Mouse (Mus musculus) liver, embryonic 15.5 days (tissue): ENCODE results near the gene 1700016H13Rik. TPM values are rescaled to one million over a fixed set of nuclear protein-coding genes. Genes with fewer than 3 reads are reported as not detected.

Experiments
- ATAC-seq: fragments of 200-750 bp; cut with Nextera tagmentation; 2 replicates; pipeline ENCODE4 v1.8.0; 2017; ENCODE audit warnings: moderate number of reproducible peaks, mild to moderate bottlenecking, moderate library complexity; ENCODE audit not compliant: insufficient read depth
- H3K27ac ChIP-seq: fragments of 300-500 bp; sonication (generic); replicated peaks from 2 replicates; pipeline ENCODE4 v1.5.1; 2015; ENCODE audit warnings: mild to moderate bottlenecking, inconsistent platforms
- H3K27me3 ChIP-seq: fragments of 300-500 bp; sonication (generic); 2 replicates; pipeline ENCODE4 v1.6.1; 2015; ENCODE audit warnings: mild to moderate bottlenecking, inconsistent platforms
- H3K36me3 ChIP-seq: fragments of 300-500 bp; sonication (generic); replicated peaks from 2 replicates; pipeline ENCODE4 v1.6.1; 2015; ENCODE audit warnings: moderate library complexity, mild to moderate bottlenecking, inconsistent platforms
- H3K4me1 ChIP-seq: fragments of 300-500 bp; sonication (generic); replicated peaks from 2 replicates; pipeline ENCODE4 v1.6.1; 2015; ENCODE audit warnings: inconsistent platforms
- H3K4me2 ChIP-seq: fragments of 300-500 bp; sonication (generic); 2 replicates; pipeline ENCODE4 v1.6.1; 2015; ENCODE audit warnings: moderate library complexity, mild to moderate bottlenecking, inconsistent platforms
- H3K4me3 ChIP-seq: fragments of 300-500 bp; sonication (generic); replicated peaks from 2 replicates; pipeline ENCODE4 v1.5.1; 2015; ENCODE audit warnings: mild to moderate bottlenecking, inconsistent platforms
- H3K9ac ChIP-seq: fragments of 300-500 bp; sonication (generic); 2 replicates; pipeline ENCODE4 v1.6.1; 2015; ENCODE audit warnings: moderate library complexity, mild to moderate bottlenecking, inconsistent platforms
- H3K9me3 ChIP-seq: fragments of 300-500 bp; sonication (generic); replicated peaks from 2 replicates; pipeline ENCODE4 v1.6.1; 2016; ENCODE audit warnings: inconsistent platforms
- WGBS: fragments of 180-500 bp; shearing (Covaris S2); methylation state at CpG from one replicate; pipeline ENCODE4 v1.1.7; 2015; ENCODE audit warnings: mixed read lengths; ENCODE audit not compliant: insufficient replicate concordance; 5-methylcytosine and 5-hydroxymethylcytosine counted together
- polyA plus RNA-seq: library from polyadenylated mRNA; unstranded; fragments of >200 nt; fragmentation: Nextera tagmentation; extraction: Ambion mirVana; gene quantifications from 2 replicates; pipeline ENCODE4 v1.2.1, GENCODE M21; 2015

1700016H13Rik gene
- polyA plus RNA-seq, 1 experiment from 2014 or later, result not detected

DNA sequence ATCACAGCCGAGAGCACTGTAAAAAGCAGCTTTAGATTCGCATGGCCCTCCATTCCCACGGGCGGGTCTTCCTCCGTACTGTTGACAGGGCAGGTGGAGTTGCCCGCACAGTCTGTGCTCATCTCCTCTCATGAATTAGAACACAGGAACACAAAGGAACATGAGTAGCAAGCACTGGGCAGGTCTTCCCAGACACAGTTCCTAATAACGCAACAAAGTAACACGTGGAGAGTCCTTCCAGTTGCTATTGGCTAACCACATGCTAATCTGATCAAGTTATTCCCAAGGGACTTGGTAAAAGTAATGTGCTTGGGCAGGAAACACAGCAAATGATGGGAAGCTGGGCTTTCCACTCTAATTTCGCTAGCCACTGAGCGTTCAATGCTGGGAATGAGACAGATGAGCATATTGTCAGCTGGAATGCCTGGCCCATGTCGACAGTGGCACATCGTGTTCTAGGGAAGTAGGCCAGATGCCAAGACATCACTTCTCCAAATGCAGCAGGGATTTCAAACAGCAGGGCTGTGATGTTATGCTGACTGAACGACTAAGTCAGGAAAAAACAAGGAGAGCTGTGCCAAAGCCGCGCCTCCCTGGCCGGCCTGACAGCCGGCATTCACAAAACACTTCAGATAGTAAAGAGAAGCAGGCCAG, 26.6 kb downstream of the 1700016H13Rik start, which contains the start of gene Slc10a6:
Slc10a6 (minus strand) TSS at position 293 of the 654 bp plus-strand sequence.
- H3K4me2 ChIP-seq, result no peak within 1 kb of the TSS
- WGBS, result 58% methylated on average over 17 of the region's 17 CpGs
- H3K9me3 ChIP-seq, result no peaks in the 10 kb centered on the region
- H3K27ac ChIP-seq, result no peak within 1 kb of the TSS
- no peak within 1 kb of the TSS for H3K4me3 ChIP-seq
- H3K9ac ChIP-seq, result no peak within 1 kb of the TSS
- H3K27me3 ChIP-seq, result no peaks in the 10 kb centered on the region
- H3K36me3 ChIP-seq, result no peaks in the 10 kb centered on the region
- no peak for ATAC-seq
- H3K4me1 ChIP-seq, result no peaks in the 10 kb centered on the region

- Histone ChIP-seq H3K9ac (no peak overlapping the region), H3K4me3 (no peak overlapping the region), H3K27me3 (no peaks in the 10 kb centered on the region), H3K4me2 (no peak overlapping the region), H3K4me1 (no peaks in the 10 kb centered on the region), H3K36me3 (no peaks in the 10 kb centered on the region), H3K9me3 (no peaks in the 10 kb centered on the region), H3K27ac (no peak overlapping the region)
- WGBS, result 56% methylated on average over 6 of the region's 6 CpGs
- ATAC-seq, result no peak
These were observed 27.3 kb downstream of the 1700016H13Rik start for GRCm38 (mm10) chr5:103628499-103628898.

DNA sequence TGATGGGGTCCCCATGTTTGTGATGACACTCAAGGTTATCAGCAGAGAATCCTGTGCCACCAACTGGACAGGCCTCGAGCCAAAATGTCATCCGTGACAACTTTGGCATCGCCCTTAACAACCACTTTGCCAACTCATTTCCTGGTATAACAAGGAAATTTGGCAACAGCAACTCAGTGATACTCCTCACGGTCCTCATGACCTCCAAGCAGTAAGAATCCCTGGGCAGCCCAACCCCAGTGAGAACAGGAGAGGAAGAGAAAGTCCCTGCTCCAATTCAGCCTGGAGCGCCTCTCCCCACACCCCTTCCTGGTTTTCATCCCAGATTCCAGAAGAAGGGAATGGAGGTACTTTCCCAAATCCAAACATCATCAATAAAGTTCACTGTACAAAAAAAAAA, 31.0 kb downstream of the 1700016H13Rik start:
- H3K9ac ChIP-seq, result no peak overlapping the region
- no peaks in the 10 kb centered on the region for H3K4me1 ChIP-seq
- no peaks in the 10 kb centered on the region for H3K9me3 ChIP-seq
- H3K4me3 ChIP-seq, result no peak overlapping the region
- ATAC-seq, result no peak
- H3K27me3 ChIP-seq, result no peaks in the 10 kb centered on the region
- H3K36me3 ChIP-seq, result no peaks in the 10 kb centered on the region
- no peak overlapping the region for H3K27ac ChIP-seq
- no peak overlapping the region for H3K4me2 ChIP-seq
- 52% methylated on average over 5 of the region's 5 CpGs for WGBS

GRCm38 (mm10) chr5:103622321-103622720, 33.5 kb downstream of the 1700016H13Rik start:
- no peaks in the 10 kb centered on the region for H3K36me3 ChIP-seq
- ATAC-seq, result no peak
- H3K9ac ChIP-seq, result no peak overlapping the region
- no peaks in the 10 kb centered on the region for H3K27me3 ChIP-seq
- no peaks in the 10 kb centered on the region for H3K9me3 ChIP-seq
- no peaks in the 10 kb centered on the region for H3K4me1 ChIP-seq
- no peak overlapping the region for H3K4me2 ChIP-seq
- H3K27ac ChIP-seq, result no peak overlapping the region
- WGBS, result 66% methylated on average over 5 of the region's 5 CpGs
- no peak overlapping the region for H3K4me3 ChIP-seq

GRCm38 (mm10) chr5:103620301-103620973, 35.4 kb downstream of the 1700016H13Rik start:
- no peak for ATAC-seq
- no peak overlapping the region for H3K9ac ChIP-seq
- H3K27ac ChIP-seq, result no peak overlapping the region
- no peaks in the 10 kb centered on the region for H3K36me3 ChIP-seq
- H3K4me2 ChIP-seq, result no peak overlapping the region
- no peaks in the 10 kb centered on the region for H3K27me3 ChIP-seq
- no peak overlapping the region for H3K4me3 ChIP-seq
- no peaks in the 10 kb centered on the region for H3K4me1 ChIP-seq
- H3K9me3 ChIP-seq, result no peaks in the 10 kb centered on the region
- WGBS, result 56% methylated on average over 12 of the region's 12 CpGs

GRCm38 (mm10) chr5:103617191-103617590, 38.6 kb downstream of the 1700016H13Rik start:
- ATAC-seq, result no peak
- no peaks in the 10 kb centered on the region for H3K9me3 ChIP-seq
- WGBS, result 64% methylated on average over 9 of the region's 9 CpGs

DNA sequence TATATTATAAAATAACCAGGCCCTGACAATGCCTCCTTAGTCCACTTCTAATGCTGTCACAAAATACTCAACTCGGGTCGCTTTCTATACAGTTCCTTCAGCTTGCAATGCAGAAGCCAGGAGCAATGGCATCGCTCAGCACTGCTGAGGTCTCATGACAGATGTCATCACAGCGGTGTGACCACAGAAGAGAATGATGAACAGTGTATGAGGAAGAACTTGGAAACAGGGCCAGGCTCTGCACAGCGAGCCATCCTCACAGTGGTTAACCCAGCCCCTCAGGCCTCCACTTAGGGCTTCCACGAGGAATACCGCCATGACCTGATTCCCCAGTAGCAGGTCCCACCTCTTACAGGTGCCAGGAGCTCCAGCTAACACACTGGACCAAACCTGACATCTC, 41.5 kb downstream of the 1700016H13Rik start:
- WGBS, result 52% methylated on average over 7 of the region's 7 CpGs

More at GRCm38 (mm10) chr5:103617191-103617590, 38.6 kb downstream of the 1700016H13Rik start:
- Histone ChIP-seq H3K4me1 (no peaks in the 10 kb centered on the region), H3K36me3 (no peaks in the 10 kb centered on the region), H3K9ac (no peak overlapping the region), H3K27ac (no peak overlapping the region), H3K4me2 (no peak overlapping the region), H3K4me3 (no peak overlapping the region), H3K27me3 (no peaks in the 10 kb centered on the region)

DNA sequence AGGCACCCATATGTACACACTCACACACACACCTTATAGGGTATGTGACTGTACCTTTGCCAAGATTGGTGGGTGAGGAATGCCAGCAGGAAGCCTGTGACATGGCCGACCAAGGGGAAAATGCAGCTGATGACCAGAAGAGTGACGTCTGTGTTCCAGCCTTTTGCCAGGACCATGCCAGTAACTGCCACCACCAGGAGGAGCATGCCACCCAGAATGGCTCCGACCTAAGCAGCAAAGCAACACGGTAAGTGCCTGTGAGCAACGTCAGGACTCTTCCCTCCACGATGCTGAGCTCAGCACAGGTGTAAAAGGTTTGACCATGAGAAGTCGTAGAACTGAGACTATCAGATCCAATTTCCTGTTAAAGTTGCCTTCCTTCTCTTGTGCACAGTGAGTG, 43.5 kb downstream of the 1700016H13Rik start:
- Histone ChIP-seq H3K9ac (no peak overlapping the region), H3K27ac (no peak overlapping the region), H3K36me3 (no peaks in the 10 kb centered on the region), H3K4me2 (no peak overlapping the region), H3K9me3 (no peaks in the 10 kb centered on the region), H3K27me3 (no peaks in the 10 kb centered on the region), H3K4me3 (no peak overlapping the region), H3K4me1 (no peaks in the 10 kb centered on the region)
- WGBS, result 67% methylated on average over 7 of the region's 7 CpGs
- ATAC-seq, result no peak

More for the DNA sequence above, 41.5 kb downstream of the 1700016H13Rik start:
- H3K9ac ChIP-seq, result no peak overlapping the region
- H3K27ac ChIP-seq, result no peak overlapping the region
- H3K27me3 ChIP-seq, result no peaks in the 10 kb centered on the region
- H3K4me2 ChIP-seq, result no peak overlapping the region
- H3K36me3 ChIP-seq, result no peaks in the 10 kb centered on the region
- no peak for ATAC-seq
- no peaks in the 10 kb centered on the region for H3K4me1 ChIP-seq
- no peak overlapping the region for H3K4me3 ChIP-seq
- no peaks in the 10 kb centered on the region for H3K9me3 ChIP-seq

DNA sequence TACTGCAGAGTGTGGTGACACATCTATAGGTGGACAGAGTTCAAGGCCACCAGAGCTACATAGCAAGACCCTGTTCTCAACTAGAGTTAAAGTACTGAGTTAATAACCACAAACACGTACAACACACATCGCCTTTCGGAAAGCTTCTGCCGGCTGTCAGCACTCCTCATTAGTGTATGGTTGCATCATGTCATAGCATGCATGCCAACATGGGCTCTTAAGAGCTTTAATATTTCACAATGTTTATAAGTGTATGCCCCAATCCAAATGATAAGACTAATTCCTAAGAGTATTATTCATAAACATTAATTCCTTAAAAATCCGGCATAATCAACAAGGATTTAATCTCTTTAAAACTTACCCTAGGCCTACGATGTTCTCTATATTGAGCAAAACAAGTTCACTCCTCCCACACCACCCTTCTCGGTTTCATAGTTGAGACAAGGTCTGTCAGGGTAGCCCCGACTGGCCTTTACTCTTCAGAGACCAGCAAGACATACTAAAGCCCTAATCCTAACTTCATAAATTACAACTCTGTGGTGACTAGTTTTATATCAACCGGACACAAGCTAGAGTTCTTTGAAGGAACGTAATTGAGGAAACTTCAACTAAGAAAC, 44.8 kb downstream of the 1700016H13Rik start:
- ATAC-seq, result no peak
- Histone ChIP-seq H3K4me3 (no peak overlapping the region), H3K4me1 (no peaks in the 10 kb centered on the region), H3K4me2 (no peak overlapping the region), H3K9me3 (no peaks in the 10 kb centered on the region), H3K36me3 (no peaks in the 10 kb centered on the region), H3K27ac (no peak overlapping the region), H3K9ac (no peak overlapping the region), H3K27me3 (no peaks in the 10 kb centered on the region)
- WGBS, result 73% methylated on average over 10 of the region's 10 CpGs

DNA sequence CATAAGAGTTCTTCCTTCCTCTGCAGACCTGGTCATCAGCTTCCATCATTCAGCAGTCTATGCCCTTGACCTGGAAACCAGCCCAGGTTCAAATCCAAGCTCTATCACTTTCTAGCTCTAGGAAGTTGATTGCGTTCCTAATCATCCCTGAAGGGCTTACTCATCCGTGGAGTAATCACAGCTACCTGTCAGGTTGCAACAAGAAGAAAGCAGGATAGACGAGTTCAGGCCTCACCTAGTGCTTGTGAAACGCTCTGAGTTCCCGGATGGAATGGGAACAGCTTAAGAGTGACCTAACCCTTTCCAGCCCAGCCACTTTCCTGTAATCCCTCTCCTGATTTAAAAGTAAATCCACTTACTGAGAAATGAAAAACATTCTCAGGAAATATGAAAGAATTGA, 45.7 kb downstream of the 1700016H13Rik start:
- Histone ChIP-seq H3K9ac (no peak overlapping the region), H3K4me3 (no peak overlapping the region), H3K4me2 (no peak overlapping the region), H3K27me3 (no peaks in the 10 kb centered on the region), H3K27ac (no peak overlapping the region), H3K9me3 (no peaks in the 10 kb centered on the region), H3K36me3 (no peaks in the 10 kb centered on the region), H3K4me1 (no peaks in the 10 kb centered on the region)
- no peak for ATAC-seq
- 53% methylated on average over 5 of the region's 5 CpGs for WGBS

GRCm38 (mm10) chr5:103605707-103606106, 50.1 kb downstream of the 1700016H13Rik start:
- Histone ChIP-seq H3K9ac (no peak overlapping the region), H3K4me3 (no peak overlapping the region), H3K27me3 (no peaks in the 10 kb centered on the region), H3K4me2 (no peak overlapping the region), H3K4me1 (no peaks in the 10 kb centered on the region), H3K27ac (no peak overlapping the region), H3K9me3 (no peaks in the 10 kb centered on the region), H3K36me3 (no peaks in the 10 kb centered on the region)
- no peak for ATAC-seq
- WGBS, result 70% methylated on average over 7 of the region's 7 CpGs
